Mouse (Mus musculus) erythroblast, adult 5-6 weeks (primary cell): ENCODE data around the gene Scgb1b11. TPM values are rescaled to one million over a fixed set of nuclear protein-coding genes. Genes with fewer than 3 reads are reported as not detected.
"Not testable (repeated sequence)": the region's sequence is repeated elsewhere in the genome, so short reads cannot be mapped to it uniquely, and the experiment has no call there.

Source experiments
- ATAC-seq: replicated peaks from 2 replicates; pipeline ENCODE4 v1.8.0; 2016; ENCODE audit warnings: moderate number of reproducible peaks, mild to moderate bottlenecking, moderate TSS enrichment, inconsistent platforms; ENCODE audit not compliant: poor library complexity, low FRiP score, severe bottlenecking
- total RNA-seq, 2 experiments: library from RNA; stranded (forward) in 1 of 2; stranded (reverse) in 1 of 2; fragments of 150-400 nt in 1 of 2; fragments of 200-764, 138-1000 nt in 1 of 2; gene quantifications; 2 replicates each; pipeline versions ENCODE4 v1.2.3 to v1.2.4; 2015 to 2017; ENCODE audit warnings: low replicate concordance in 2 of 2

Gene Scgb1b11
- total RNA-seq (2015; ENCODE audit: low replicate concordance) (not detected in 2 replicates), total RNA-seq (2017; ENCODE audit: low replicate concordance) (not detected in 2 replicates)

- ATAC-seq = not testable (repeated sequence)
These were observed at the start of gene Scgb1b11 for GRCm38 (mm10) chr7:32222540-32222939. Gene Scgb1b11, plus strand, starts transcription at chr7:32222840.

- ATAC-seq = not testable (repeated sequence)
These were observed 11.6 kb upstream of the Scgb1b11 start, which contains the start of gene Scgb2b11 for GRCm38 (mm10) chr7:32211045-32211444. Gene Scgb2b11, minus strand, starts transcription at chr7:32211145.

Other genes with a start within 250 kb of the Scgb1b11 start
- not detected in 2 replicates for gene Scgb1b10, start 122.0 kb upstream of the Scgb1b11 start, total RNA-seq (2015; ENCODE audit: low replicate concordance)
- not detected in 2 replicates for gene Scgb1b10, start 122.0 kb upstream of the Scgb1b11 start, total RNA-seq (2017; ENCODE audit: low replicate concordance)
- not detected in 2 replicates for gene Scgb2b11, start 11.7 kb upstream of the Scgb1b11 start, total RNA-seq (2015; ENCODE audit: low replicate concordance)
- not detected in 2 replicates for gene Scgb2b11, start 11.7 kb upstream of the Scgb1b11 start, total RNA-seq (2017; ENCODE audit: low replicate concordance)
- gene Scgb2b12, start 104.4 kb downstream of the Scgb1b11 start, total RNA-seq (2015; ENCODE audit: low replicate concordance) = not detected in 2 replicates
- not detected in 2 replicates for gene Scgb2b12, start 104.4 kb downstream of the Scgb1b11 start, total RNA-seq (2017; ENCODE audit: low replicate concordance)
- gene Scgb1b12, start 111.3 kb downstream of the Scgb1b11 start, total RNA-seq (2015; ENCODE audit: low replicate concordance) = not detected in 2 replicates
- not detected in 2 replicates for gene Scgb1b12, start 111.3 kb downstream of the Scgb1b11 start, total RNA-seq (2017; ENCODE audit: low replicate concordance)
- not detected in 2 replicates for gene Scgb1b29, start 218.7 kb downstream of the Scgb1b11 start, total RNA-seq (2015; ENCODE audit: low replicate concordance)
- gene Scgb1b29, start 218.7 kb downstream of the Scgb1b11 start, total RNA-seq (2017; ENCODE audit: low replicate concordance) = not detected in 2 replicates